Mouse (Mus musculus): ENCODE results near the gene Kcnk6.

DNA sequence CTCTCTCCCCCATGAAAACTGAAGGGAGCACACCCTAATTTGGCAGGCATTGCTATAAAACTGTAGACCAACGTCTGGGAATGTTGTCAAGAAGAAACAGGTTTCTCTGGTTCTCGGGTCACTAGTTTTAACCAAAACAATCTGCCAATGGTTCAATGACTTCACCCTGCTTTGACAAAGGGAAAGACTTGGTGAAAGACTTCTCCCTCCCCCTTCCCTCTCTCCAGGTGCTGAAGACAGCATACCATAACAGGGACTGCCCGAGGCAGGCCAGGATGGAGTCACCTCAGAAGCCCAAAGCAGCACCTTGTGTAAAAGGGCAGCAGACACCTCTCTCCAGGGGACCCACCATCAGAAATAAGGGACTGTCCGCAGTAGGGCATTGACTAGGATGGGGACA is 34.6 kb upstream of the Kcnk6 start:
- TF ChIP-seq POLR2A (IDR thresholded peaks at IDR 0.05; ENCODE audit: insufficient read depth, low read depth, low read length) = no peak
- no peak for TF ChIP-seq CTCF (IDR thresholded peaks at IDR 0.05; ENCODE audit: insufficient read depth, low read depth, low read length)

Data from olfactory bulb, adult 2 months (tissue).